ENCODE assay signal across 31 mouse cellular contexts in the genomic region with DNA sequence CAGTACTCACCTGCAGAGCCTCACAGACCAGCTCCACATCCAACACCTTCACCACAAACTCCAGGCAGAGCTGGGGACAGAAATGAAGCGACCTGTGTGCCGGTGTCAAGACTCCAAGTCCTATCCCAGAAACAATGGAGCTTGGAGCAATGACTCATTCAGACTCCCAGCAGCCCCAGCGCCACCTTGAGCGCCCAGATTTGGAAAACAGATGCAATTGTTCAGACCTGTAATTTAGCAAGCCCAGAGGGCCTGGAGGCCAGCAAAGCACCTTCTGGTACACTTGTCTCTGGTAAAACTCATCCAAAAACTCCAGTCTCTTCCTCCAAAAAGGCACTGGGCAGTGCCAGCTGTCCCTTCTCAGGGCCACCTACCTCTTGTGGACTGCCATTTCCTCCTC. TPM values are rescaled to one million over a fixed set of nuclear protein-coding genes. Genes with fewer than 3 reads are reported as not detected.
DNase-seq lines count a peak whose midpoint lies in the region; ATAC-seq and TF ChIP-seq lines count a peak whose summit lies in the region.
"Had no signal": no experiment of that assay in that cellular context is flagged by ENCODE, and none has a peak within 500 bp of the region (broad histone marks: within the 10 kb centered on the region; RNA-seq: fewer than 3 reads in every experiment).

No protein-coding gene starts in this region.

- H3K4me1 ChIP-seq in heart, adult 2 months (ENCODE audit: control insufficient read depth, insufficient read depth, low read length) = peaks cover 31% of the 10 kb centered on the region
- H3K4me1 ChIP-seq in heart, embryonic 12.5 days (replicated peaks) = peaks cover 25% of the 10 kb centered on the region
- H3K4me1 ChIP-seq in midbrain, embryonic 11.5 days (ENCODE audit: control insufficient read depth, insufficient read depth, low read length) = peaks cover 20% of the 10 kb centered on the region
- H3K4me1 ChIP-seq in midbrain, embryonic 13.5 days (replicated peaks) = peaks cover 32% of the 10 kb centered on the region
- H3K4me1 ChIP-seq in brown adipose tissue, adult 24 weeks (ENCODE audit: control insufficient read depth, insufficient read depth, insufficient read length, low read length) = peaks cover 32% of the 10 kb centered on the region
- peaks cover 15% of the 10 kb centered on the region for H3K4me1 ChIP-seq in stomach, postnatal 0 days (replicated peaks; ENCODE audit: control insufficient read depth, insufficient read depth)

- no peak for DNase-seq in heart, adult 2 months
- peak; percentile 4 for DNase-seq in midbrain, embryonic 11.5 days (ENCODE audit: low spot score, missing footprints)
- no peak for DNase-seq in stomach, postnatal 0 days (ENCODE audit: low spot score)
- DNase-seq in layer of hippocampus, adult 9-10 months (ENCODE audit: low spot score) = no peak
- no peak for DNase-seq in layer of hippocampus, adult 9-11 months
- DNase-seq: B cell, adult 2 months; cerebellum, adult 9-11 months; gastrocnemius, postnatal 25 days; heart, postnatal 10 days; kidney, adult 2 months; kidney, postnatal 10 days; layer of hippocampus, postnatal 36 days; lung, adult 2 months; right cerebral cortex, adult 18-20 months; right cerebral cortex, postnatal 4 days had no signal

- no peak overlapping the region for H3K4me2 ChIP-seq in heart, embryonic 12.5 days
- H3K4me2 ChIP-seq in midbrain, embryonic 11.5 days = no peak overlapping the region
- no peak overlapping the region for H3K4me2 ChIP-seq in midbrain, embryonic 13.5 days (replicated peaks)
- no peak overlapping the region for H3K4me2 ChIP-seq in stomach, postnatal 0 days (replicated peaks; ENCODE audit: low read depth)
- H3K4me2 ChIP-seq: hindbrain, embryonic 13.5 days; liver, embryonic 12.5 days had no signal

- no peaks in the 10 kb centered on the region for H3K27me3 ChIP-seq in heart, adult 2 months (ENCODE audit: control insufficient read depth, insufficient read depth, low read length)
- no peaks in the 10 kb centered on the region for H3K27me3 ChIP-seq in heart, embryonic 12.5 days (replicated peaks)
- H3K27me3 ChIP-seq in midbrain, embryonic 11.5 days (ENCODE audit: control insufficient read depth, insufficient read depth, low read length) = no peaks in the 10 kb centered on the region
- H3K27me3 ChIP-seq in midbrain, embryonic 13.5 days = no peaks in the 10 kb centered on the region
- no peaks in the 10 kb centered on the region for H3K27me3 ChIP-seq in stomach, postnatal 0 days (ENCODE audit: control insufficient read depth, insufficient read depth, low read length)
- H3K27me3 ChIP-seq: hindbrain, embryonic 13.5 days; limb, embryonic 12.5 days; liver, embryonic 12.5 days had no signal

- H3K9me3 ChIP-seq in heart, embryonic 12.5 days (replicated peaks) = no peaks in the 10 kb centered on the region
- H3K9me3 ChIP-seq in midbrain, embryonic 11.5 days (ENCODE audit: control insufficient read depth, low read length) = no peaks in the 10 kb centered on the region
- H3K9me3 ChIP-seq in midbrain, embryonic 13.5 days = no peaks in the 10 kb centered on the region
- H3K9me3 ChIP-seq in stomach, postnatal 0 days (ENCODE audit: control insufficient read depth, low read length) = no peaks in the 10 kb centered on the region
- H3K9me3 ChIP-seq: forebrain, embryonic 10.5 days; heart, embryonic 10.5 days; hindbrain, embryonic 13.5 days; limb, embryonic 12.5 days; liver, embryonic 12.5 days had no signal

- intact Hi-C loops in heart, adult 2 months (cut with DNase I) = loop anchor here (5.0 to 10.0 kb wide), 3 partner anchors 105 to 407 kb away; a partner anchor contains a TSS

- no peak for TF ChIP-seq CTCF in heart, adult 2 months (IDR thresholded peaks at IDR 0.05)
- TF ChIP-seq CTCF in stomach, postnatal 0 days (IDR thresholded peaks at IDR 0.05; ENCODE audit: low read depth) = no peak

- H3K36me3 ChIP-seq in heart, adult 2 months (ENCODE audit: control insufficient read depth, insufficient read depth, low read length) = no peaks in the 10 kb centered on the region
- no peaks in the 10 kb centered on the region for H3K36me3 ChIP-seq in heart, embryonic 12.5 days
- H3K36me3 ChIP-seq in midbrain, embryonic 11.5 days (ENCODE audit: control insufficient read depth, insufficient read depth, low read length) = no peaks in the 10 kb centered on the region
- no peaks in the 10 kb centered on the region for H3K36me3 ChIP-seq in midbrain, embryonic 13.5 days
- H3K36me3 ChIP-seq in stomach, postnatal 0 days (ENCODE audit: control insufficient read depth, insufficient read depth, low read length) = no peaks in the 10 kb centered on the region
- H3K36me3 ChIP-seq: forebrain, embryonic 10.5 days; heart, embryonic 10.5 days; limb, embryonic 12.5 days had no signal

- no peaks in the 10 kb centered on the region for H3K79me2 ChIP-seq in heart, adult 2 months (replicated peaks; ENCODE audit: control insufficient read depth, insufficient read depth, low read length)

- H3K4me3 ChIP-seq in heart, adult 2 months = no peak overlapping the region
- no peak overlapping the region for H3K4me3 ChIP-seq in heart, embryonic 12.5 days
- no peak overlapping the region for H3K4me3 ChIP-seq in midbrain, embryonic 11.5 days (ENCODE audit: low read depth, low read length)
- H3K4me3 ChIP-seq in midbrain, embryonic 13.5 days (replicated peaks) = no peak overlapping the region
- H3K4me3 ChIP-seq in brown adipose tissue, adult 24 weeks (ENCODE audit: insufficient read depth, low read depth, low read length) = peak overlapping the region; percentile 24; the same call in 1 of the 2 replicates
- no peak overlapping the region for H3K4me3 ChIP-seq in stomach, postnatal 0 days (ENCODE audit: low read depth, low read length)
- H3K4me3 ChIP-seq: limb, embryonic 12.5 days; liver, embryonic 12.5 days had no signal

- TF ChIP-seq POLR2A in heart, adult 2 months (IDR thresholded peaks at IDR 0.05; ENCODE audit: insufficient read depth, low read depth, low read length) = no peak

- no peak for TF ChIP-seq EP300 in heart, adult 2 months (IDR thresholded peaks at IDR 0.05; ENCODE audit: insufficient read depth, low read depth, low read length)
- TF ChIP-seq EP300 in stomach, postnatal 0 days (optimal IDR thresholded peaks at IDR 0.05) = no peak

- no peak for ATAC-seq in heart, embryonic 12.5 days (ENCODE audit: insufficient number of reproducible peaks, low FRiP score)
- no peak for ATAC-seq in midbrain, embryonic 11.5 days (ENCODE audit: low FRiP score)
- ATAC-seq in midbrain, embryonic 13.5 days = no peak
- ATAC-seq in stomach, postnatal 0 days (ENCODE audit: low FRiP score, low TSS enrichment) = no peak
- ATAC-seq: forebrain, embryonic 16.5 days; inflammation-experienced regulatory T-cells, adult 6 months; liver, embryonic 12.5 days; midbrain, embryonic 16.5 days had no signal

- peak overlapping the region; percentile 66 for H3K27ac ChIP-seq in heart, adult 2 months
- no peak overlapping the region for H3K27ac ChIP-seq in heart, embryonic 12.5 days (ENCODE audit: poor library complexity, severe bottlenecking)
- H3K27ac ChIP-seq in midbrain, embryonic 11.5 days (ENCODE audit: low read depth, low read length) = no peak overlapping the region
- H3K27ac ChIP-seq in midbrain, embryonic 13.5 days = no peak overlapping the region
- H3K27ac ChIP-seq in brown adipose tissue, adult 24 weeks (replicated peaks; ENCODE audit: low read depth, low read length) = peak overlapping the region; percentile 82
- H3K27ac ChIP-seq in stomach, postnatal 0 days (replicated peaks) = peak overlapping the region; percentile 58
- H3K27ac ChIP-seq: heart, embryonic 10.5 days; hindbrain, embryonic 13.5 days; limb, embryonic 12.5 days; liver, embryonic 12.5 days had no signal

- no peak overlapping the region for H3K9ac ChIP-seq in heart, adult 2 months (ENCODE audit: low read depth, low read length)
- H3K9ac ChIP-seq in heart, embryonic 12.5 days = no peak overlapping the region
- no peak overlapping the region for H3K9ac ChIP-seq in midbrain, embryonic 11.5 days (ENCODE audit: low read length)
- H3K9ac ChIP-seq in midbrain, embryonic 13.5 days (replicated peaks) = no peak overlapping the region
- H3K9ac ChIP-seq in stomach, postnatal 0 days (ENCODE audit: low read length) = no peak overlapping the region
- H3K9ac ChIP-seq: hindbrain, embryonic 13.5 days; limb, embryonic 12.5 days; liver, embryonic 12.5 days had no signal

- WGBS in heart, adult 2 months = 54% methylated on average over 4 of the region's 4 CpGs
- 78% methylated on average over 4 of the region's 4 CpGs for WGBS in heart, embryonic 12.5 days
- WGBS in midbrain, embryonic 11.5 days = 85% methylated on average over 4 of the region's 4 CpGs
- WGBS in midbrain, embryonic 13.5 days = 79% methylated on average over 4 of the region's 4 CpGs
- 55% methylated on average over 4 of the region's 4 CpGs for WGBS in stomach, postnatal 0 days

RNA-seq across cellular contexts. Expression of a gene that starts 3.3 kb away (rescaled TPM):
- total RNA-seq in heart, adult 2 months (2021) = 1 to 10 TPM; 2.9 to 3.2 TPM
- polyA plus RNA-seq in heart, adult 2 months (2012; rRNA removed) = 6.6 and 12.2 TPM in 2 replicates
- polyA plus RNA-seq in heart, embryonic 12.5 days (2016; fragmentation: Nextera tagmentation; extraction: Ambion mirVana) = 3.3 and 3.5 TPM in 2 replicates
- polyA plus RNA-seq in midbrain, embryonic 11.5 days (2014; fragmentation: Nextera tagmentation; extraction: Ambion mirVana) = 2.7 and 3.8 TPM in 2 replicates
- polyA plus RNA-seq in midbrain, embryonic 13.5 days (2015; fragmentation: Nextera tagmentation; extraction: Ambion mirVana) = 3.3 and 3.4 TPM in 2 replicates
- polyA plus RNA-seq in brown adipose tissue, adult 24 weeks (2012; ENCODE audit: insufficient read depth, insufficient read length, missing spikeins) = 1.8 TPM in 1 of 2 replicates, not detected in the other
- polyA plus RNA-seq in stomach, postnatal 0 days (2015; fragmentation: Nextera tagmentation; extraction: Ambion mirVana) = 5.7 and 5.9 TPM in 2 replicates

RNA-seq across cellular contexts. Expression of a gene that starts 4.4 kb away (rescaled TPM):
- not detected for total RNA-seq in heart, adult 2 months (2021)
- 0.29 and 4.2 TPM in 2 replicates for polyA plus RNA-seq in heart, adult 2 months (2012; rRNA removed)
- polyA plus RNA-seq in heart, embryonic 12.5 days (2016; fragmentation: Nextera tagmentation; extraction: Ambion mirVana) = not detected in 2 replicates
- polyA plus RNA-seq in midbrain, embryonic 11.5 days (2014; fragmentation: Nextera tagmentation; extraction: Ambion mirVana) = not detected in 2 replicates
- polyA plus RNA-seq in midbrain, embryonic 13.5 days (2015; fragmentation: Nextera tagmentation; extraction: Ambion mirVana) = not detected in 2 replicates
- polyA plus RNA-seq in brown adipose tissue, adult 24 weeks (2012; ENCODE audit: insufficient read depth, insufficient read length, missing spikeins) = not detected in 2 replicates
- polyA plus RNA-seq in stomach, postnatal 0 days (2015; fragmentation: Nextera tagmentation; extraction: Ambion mirVana) = 0.58 and 0.62 TPM in 2 replicates
- total RNA-seq: adrenal gland, adult 18-20 months; common myeloid progenitor, adult 5-6 weeks; gastrocnemius, postnatal 25 days; layer of hippocampus, postnatal 36 days; megakaryocyte-erythroid progenitor cell, adult 5-6 weeks had no signal
- polyA plus RNA-seq: forebrain, embryonic 10.5 days; heart, embryonic 10.5 days; limb, embryonic 12.5 days; liver, embryonic 12.5 days; neural tube, embryonic 14.5 days; stomach, embryonic 14.5 days had no signal

RNA-seq across cellular contexts. Expression of a gene that starts 11.6 kb away (rescaled TPM):
- total RNA-seq in heart, adult 2 months (2021) = 1 to 10 TPM; 1.4 to 1.9 TPM
- 4.5 and 4.7 TPM in 2 replicates for polyA plus RNA-seq in heart, adult 2 months (2012; rRNA removed)
- polyA plus RNA-seq in heart, embryonic 12.5 days (2016; fragmentation: Nextera tagmentation; extraction: Ambion mirVana) = 2.6 TPM in 2 replicates
- polyA plus RNA-seq in midbrain, embryonic 11.5 days (2014; fragmentation: Nextera tagmentation; extraction: Ambion mirVana) = 28.0 and 32.8 TPM in 2 replicates
- polyA plus RNA-seq in midbrain, embryonic 13.5 days (2015; fragmentation: Nextera tagmentation; extraction: Ambion mirVana) = 18.6 and 19.3 TPM in 2 replicates
- 0.71 and 2.5 TPM in 2 replicates for polyA plus RNA-seq in brown adipose tissue, adult 24 weeks (2012; ENCODE audit: insufficient read depth, insufficient read length, missing spikeins)
- 18.1 and 18.7 TPM in 2 replicates for polyA plus RNA-seq in stomach, postnatal 0 days (2015; fragmentation: Nextera tagmentation; extraction: Ambion mirVana)

RNA-seq across cellular contexts. Expression of a gene that starts 26.3 kb away (rescaled TPM):
- under 1 TPM; 0.70 to 0.86 TPM for total RNA-seq in heart, adult 2 months (2021)
- polyA plus RNA-seq in heart, adult 2 months (2012; rRNA removed) = 2.4 and 3.2 TPM in 2 replicates
- polyA plus RNA-seq in heart, embryonic 12.5 days (2016; fragmentation: Nextera tagmentation; extraction: Ambion mirVana) = 2.6 and 2.7 TPM in 2 replicates
- polyA plus RNA-seq in midbrain, embryonic 11.5 days (2014; fragmentation: Nextera tagmentation; extraction: Ambion mirVana) = 3.6 and 5.0 TPM in 2 replicates
- polyA plus RNA-seq in midbrain, embryonic 13.5 days (2015; fragmentation: Nextera tagmentation; extraction: Ambion mirVana) = 7.1 and 7.3 TPM in 2 replicates
- 1.2 and 1.5 TPM in 2 replicates for polyA plus RNA-seq in brown adipose tissue, adult 24 weeks (2012; ENCODE audit: insufficient read depth, insufficient read length, missing spikeins)
- 1.3 and 1.5 TPM in 2 replicates for polyA plus RNA-seq in stomach, postnatal 0 days (2015; fragmentation: Nextera tagmentation; extraction: Ambion mirVana)
- total RNA-seq: common myeloid progenitor, adult 5-6 weeks; megakaryocyte-erythroid progenitor cell, adult 5-6 weeks had no signal

RNA-seq across cellular contexts. Expression of a gene that starts 33.8 kb away (rescaled TPM):
- 100 to 1,000 TPM; 553 to 608 TPM for total RNA-seq in heart, adult 2 months (2021)
- 315 and 381 TPM in 2 replicates for polyA plus RNA-seq in heart, adult 2 months (2012; rRNA removed)
- polyA plus RNA-seq in heart, embryonic 12.5 days (2016; fragmentation: Nextera tagmentation; extraction: Ambion mirVana) = 612 and 621 TPM in 2 replicates
- polyA plus RNA-seq in midbrain, embryonic 11.5 days (2014; fragmentation: Nextera tagmentation; extraction: Ambion mirVana) = 780 and 794 TPM in 2 replicates
- polyA plus RNA-seq in midbrain, embryonic 13.5 days (2015; fragmentation: Nextera tagmentation; extraction: Ambion mirVana) = 558 and 623 TPM in 2 replicates
- 544 and 683 TPM in 2 replicates for polyA plus RNA-seq in brown adipose tissue, adult 24 weeks (2012; ENCODE audit: insufficient read depth, insufficient read length, missing spikeins)
- 752 and 809 TPM in 2 replicates for polyA plus RNA-seq in stomach, postnatal 0 days (2015; fragmentation: Nextera tagmentation; extraction: Ambion mirVana)

Comparison
In these comparisons a context has a peak if more than half of its experiments do, and no peak if none do; other contexts are left out.
1. H3K27ac ChIP-seq: peak in heart, adult 2 months (single experiment), brown adipose tissue, adult 24 weeks (single experiment) and stomach, postnatal 0 days (single experiment); none in heart, embryonic 12.5 days (single experiment), midbrain, embryonic 11.5 days (single experiment) and midbrain, embryonic 13.5 days (single experiment).